8 mouse cellular contexts compared by ENCODE assay signal in the genomic region with DNA sequence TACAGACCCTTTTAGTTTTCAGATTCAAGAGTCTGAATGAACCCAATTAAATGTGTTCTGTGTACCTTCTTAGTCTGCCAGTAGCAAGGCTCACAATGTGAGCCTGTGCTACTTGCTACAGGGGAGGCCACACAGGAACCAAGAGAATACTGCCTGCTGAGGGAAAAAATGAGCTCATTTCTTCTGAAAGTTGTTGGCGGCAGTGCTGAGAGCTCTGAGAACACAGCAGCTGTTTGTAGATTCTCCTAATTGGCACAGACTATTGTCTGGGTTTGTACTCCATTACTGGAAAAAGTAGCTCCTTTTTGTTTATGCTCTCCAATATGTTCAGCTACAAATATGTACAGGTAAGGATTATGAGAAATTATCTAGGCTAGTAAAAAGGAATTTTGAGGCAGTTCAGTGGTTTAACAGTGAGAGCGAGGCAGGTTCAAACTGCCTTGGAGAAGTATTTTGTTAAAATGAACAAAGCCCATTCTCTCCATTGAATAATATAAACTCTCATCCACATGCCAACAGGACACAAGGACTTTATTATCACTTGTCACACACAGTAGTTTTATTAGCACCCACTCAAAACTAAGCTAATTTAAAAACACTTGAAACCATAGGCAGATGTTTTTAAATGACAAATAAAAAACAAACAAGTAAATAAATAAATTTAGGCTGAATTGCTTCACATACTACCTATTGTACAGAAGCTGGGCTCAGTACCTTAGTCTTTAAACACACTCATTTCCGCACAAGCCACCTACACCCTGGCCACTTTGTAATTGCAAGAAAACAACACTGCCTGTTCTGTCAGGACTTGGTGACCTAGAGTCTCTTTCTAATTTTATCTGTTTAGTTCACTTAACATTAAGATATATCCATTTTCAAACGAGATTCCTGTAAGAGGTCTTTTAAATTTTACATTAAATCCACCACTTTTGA.
DNase-seq lines count a peak whose midpoint lies in the region; ATAC-seq lines count a peak whose summit lies in the region.

No protein-coding gene starts in this region.

- no peaks in the 10 kb centered on the region for H3K9me3 ChIP-seq in forebrain, embryonic 11.5 days (ENCODE audit: control insufficient read depth, low read length)
- H3K9me3 ChIP-seq in neural tube, embryonic 12.5 days, result no peaks in the 10 kb centered on the region
- H3K9me3 ChIP-seq in kidney, embryonic 16.5 days (ENCODE audit: low read length), result no peaks in the 10 kb centered on the region

- WGBS in forebrain, embryonic 11.5 days, result 27% methylated on average over 4 of the region's 4 CpGs
- WGBS in neural tube, embryonic 12.5 days, result 59% methylated on average over 4 of the region's 4 CpGs
- WGBS in kidney, embryonic 16.5 days, result 71% methylated on average over 4 of the region's 4 CpGs

- H3K4me3 ChIP-seq in forebrain, embryonic 11.5 days (ENCODE audit: low read depth, low read length), result no peak overlapping the region
- no peak overlapping the region for H3K4me3 ChIP-seq in neural tube, embryonic 12.5 days
- no peak overlapping the region for H3K4me3 ChIP-seq in kidney, embryonic 16.5 days (ENCODE audit: low read length)

- H3K27ac ChIP-seq in forebrain, embryonic 11.5 days (ENCODE audit: low read depth, low read length), result peak overlapping the region; percentile 63
- H3K27ac ChIP-seq in neural tube, embryonic 12.5 days, result no peak overlapping the region
- H3K27ac ChIP-seq in kidney, embryonic 16.5 days (ENCODE audit: low read length), result no peak overlapping the region

- peak; percentile 96 for ATAC-seq in forebrain, embryonic 11.5 days (replicated peaks; ENCODE audit: low FRiP score)
- ATAC-seq in neural tube, embryonic 12.5 days (ENCODE audit: low FRiP score, low read depth), result peak; percentile 50; the same call in 1 of the 2 replicates
- no peak for ATAC-seq in kidney, embryonic 16.5 days (ENCODE audit: low FRiP score, low TSS enrichment)

- no peaks in the 10 kb centered on the region; the same call in 1 of the 2 replicates for H3K4me1 ChIP-seq in forebrain, embryonic 11.5 days (replicated peaks; ENCODE audit: control insufficient read depth, insufficient read depth, low read length)
- H3K4me1 ChIP-seq in neural tube, embryonic 12.5 days, result no peaks in the 10 kb centered on the region
- H3K4me1 ChIP-seq in kidney, embryonic 16.5 days (ENCODE audit: insufficient read depth, low read length), result no peaks in the 10 kb centered on the region

- H3K27me3 ChIP-seq in forebrain, embryonic 11.5 days (ENCODE audit: control insufficient read depth, insufficient read depth, low read length), result no peaks in the 10 kb centered on the region
- H3K27me3 ChIP-seq in neural tube, embryonic 12.5 days (replicated peaks), result no peaks in the 10 kb centered on the region
- no peaks in the 10 kb centered on the region for H3K27me3 ChIP-seq in kidney, embryonic 16.5 days (ENCODE audit: insufficient read depth, low read length)

- no peak overlapping the region for H3K4me2 ChIP-seq in forebrain, embryonic 11.5 days (ENCODE audit: low read depth, low read length, severe bottlenecking)
- H3K4me2 ChIP-seq in neural tube, embryonic 12.5 days (replicated peaks), result no peak overlapping the region
- no peak overlapping the region for H3K4me2 ChIP-seq in kidney, embryonic 16.5 days (replicated peaks; ENCODE audit: low read depth, low read length)

- H3K36me3 ChIP-seq in forebrain, embryonic 11.5 days (ENCODE audit: control insufficient read depth, insufficient read depth, low read length), result no peaks in the 10 kb centered on the region
- H3K36me3 ChIP-seq in neural tube, embryonic 12.5 days, result no peaks in the 10 kb centered on the region
- H3K36me3 ChIP-seq in kidney, embryonic 16.5 days (ENCODE audit: insufficient read depth, low read length), result no peaks in the 10 kb centered on the region

- H3K9ac ChIP-seq in forebrain, embryonic 11.5 days (ENCODE audit: low read length), result no peak overlapping the region
- H3K9ac ChIP-seq in neural tube, embryonic 12.5 days, result no peak overlapping the region
- no peak overlapping the region for H3K9ac ChIP-seq in kidney, embryonic 16.5 days (replicated peaks; ENCODE audit: low read length)

- DNase-seq in layer of hippocampus, adult 11-12 months (ENCODE audit: low spot score), result peak; percentile 65
- DNase-seq in layer of hippocampus, postnatal 25 days (ENCODE audit: extremely low spot score in 1 of 2, low spot score in 1 of 2), result no peak
- peak; percentile 69 for DNase-seq in forebrain, embryonic 11.5 days (ENCODE audit: low spot score)
- peak; percentile 85 for DNase-seq in layer of hippocampus, adult 9-11 months
- DNase-seq in T-cell, adult 2 months (ENCODE audit: low spot score), result no peak
- no peak for DNase-seq in kidney, adult 9 months

Comparison
In these comparisons a context has a peak if more than half of its experiments do, and no peak if none do; other contexts are left out.
1. DNase-seq: peak in layer of hippocampus, adult 11-12 months (single experiment), forebrain, embryonic 11.5 days (single experiment) and layer of hippocampus, adult 9-11 months (single experiment); none in layer of hippocampus, postnatal 25 days (0 of 2), T-cell, adult 2 months (single experiment) and kidney, adult 9 months (single experiment).